Mouse (Mus musculus): ENCODE data around the gene Resp18. TPM values are rescaled to one million over a fixed set of nuclear protein-coding genes. Genes with fewer than 3 reads are reported as not detected.

Resp18 gene
- 9.7 and 17.3 TPM in 2 replicates for polyA plus RNA-seq (2012; rRNA removed)

DNA sequence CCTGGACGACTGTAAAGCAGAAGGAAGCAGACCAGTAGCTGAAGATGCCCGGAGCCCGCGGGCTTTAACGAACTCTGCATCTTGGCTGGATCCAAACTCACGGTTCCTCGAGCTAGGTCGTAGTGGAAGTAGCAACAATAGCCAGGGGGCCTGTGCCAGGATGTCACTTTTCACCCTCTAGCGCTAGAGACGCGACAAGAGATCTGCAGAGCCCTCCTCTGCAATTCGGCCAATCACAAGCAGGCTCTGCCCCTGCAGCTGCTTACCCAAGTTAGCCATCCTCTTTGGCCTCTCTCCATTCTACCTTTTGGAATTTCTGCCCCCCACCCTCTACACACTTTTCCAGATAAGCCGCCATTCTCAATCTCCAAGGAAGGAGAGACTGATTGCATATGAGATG is at the start of gene Resp18:
Gene Resp18 (minus strand): TSS at position 188 of the 400 bp plus-strand sequence.

GRCm38 (mm10) chr1:75317241-75318201 is 39.3 kb upstream of the Resp18 start, which contains the start of gene Dnpep:
TSS of gene Dnpep (minus strand) at chr1:75317990.

DNA sequence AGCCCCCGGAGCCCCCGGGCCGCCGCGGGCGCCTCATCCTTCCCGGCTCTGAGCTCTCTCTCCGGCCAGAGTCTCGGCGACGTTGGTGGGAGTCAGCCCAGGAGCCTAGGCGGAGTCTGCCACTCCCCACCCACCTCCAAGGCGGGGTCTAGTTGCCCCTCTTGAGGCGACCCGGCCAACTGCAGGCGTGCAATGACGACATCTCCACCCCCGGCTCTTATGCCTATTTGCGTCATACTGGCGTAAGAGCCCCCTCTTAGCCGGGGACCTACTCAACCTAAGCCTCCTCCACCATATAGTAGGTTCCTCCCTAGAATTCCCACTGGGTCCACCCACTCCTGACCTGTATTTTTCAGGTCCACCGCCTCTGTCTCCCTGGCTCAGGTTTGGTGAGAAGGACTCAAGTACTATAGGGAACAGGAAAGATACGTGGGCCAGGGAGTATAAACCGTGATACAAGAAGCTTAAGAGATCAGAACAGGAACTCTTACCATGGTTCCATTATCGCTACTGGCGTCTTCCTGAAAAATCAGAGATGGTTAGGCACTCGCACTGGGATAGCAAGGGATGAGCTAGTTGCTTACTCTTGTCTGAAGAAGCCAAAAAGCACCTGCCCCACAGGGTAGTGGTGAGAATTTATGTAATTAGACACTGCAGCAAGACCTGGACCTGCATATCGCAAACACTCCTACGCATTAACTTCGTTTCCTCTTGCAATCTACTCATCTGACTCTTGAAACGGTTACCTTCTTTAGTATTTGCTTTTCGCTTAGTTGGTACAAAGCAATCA is 13.9 kb downstream of the Resp18 start, which contains the start of gene Ptprn:
Gene Ptprn (minus strand): TSS at position 412 of the 790 bp plus-strand sequence.

GRCm38 (mm10) chr1:75236117-75237050 is 41.8 kb downstream of the Resp18 start, which contains the start of gene Dnajb2:
TSS of gene Dnajb2 (plus strand) at chr1:75236406.

GRCm38 (mm10) chr1:75231664-75232152 is 46.5 kb downstream of the Resp18 start, which contains the start of gene A630095N17Rik:
TSS of gene A630095N17Rik (minus strand) at chr1:75232102.

Other genes starting within 250 kb of the Resp18 start
- 4.5 and 5.2 TPM in 2 replicates for gene Nhej1, start 153.2 kb downstream of the Resp18 start, polyA plus RNA-seq (2012; rRNA removed)
- gene Slc23a3, start 144.5 kb downstream of the Resp18 start, polyA plus RNA-seq (2012; rRNA removed): 0.10 TPM in 2 replicates
- gene Cnppd1, start 135.7 kb downstream of the Resp18 start, polyA plus RNA-seq (2012; rRNA removed): 50.0 and 55.5 TPM in 2 replicates
- gene Retreg2, start 135.6 kb downstream of the Resp18 start, polyA plus RNA-seq (2012; rRNA removed): 57.7 and 66.7 TPM in 2 replicates
- gene Zfand2b, start 109.8 kb downstream of the Resp18 start, polyA plus RNA-seq (2012; rRNA removed): 29.5 and 43.8 TPM in 2 replicates
- gene Abcb6, start 98.0 kb downstream of the Resp18 start, polyA plus RNA-seq (2012; rRNA removed): 23.4 and 24.9 TPM in 2 replicates
- gene Ankzf1, start 86.3 kb downstream of the Resp18 start, polyA plus RNA-seq (2012; rRNA removed): 24.4 and 26.5 TPM in 2 replicates
- 18.6 and 27.4 TPM in 2 replicates for gene Atg9a, start 86.2 kb downstream of the Resp18 start, polyA plus RNA-seq (2012; rRNA removed)
- 16.4 and 29.6 TPM in 2 replicates for gene Glb1l, start 67.6 kb downstream of the Resp18 start, polyA plus RNA-seq (2012; rRNA removed)
- gene Stk16, start 67.6 kb downstream of the Resp18 start, polyA plus RNA-seq (2012; rRNA removed): 197 and 230 TPM in 2 replicates
- 12.2 and 15.6 TPM in 2 replicates for gene Tuba4a, start 58.5 kb downstream of the Resp18 start, polyA plus RNA-seq (2012; rRNA removed)
- not detected in 2 replicates for gene A630095N17Rik, start 46.3 kb downstream of the Resp18 start, polyA plus RNA-seq (2012; rRNA removed)
- 32.0 and 36.4 TPM in 2 replicates for gene Dnajb2, start 42.0 kb downstream of the Resp18 start, polyA plus RNA-seq (2012; rRNA removed)
- gene Ptprn, start 13.9 kb downstream of the Resp18 start, polyA plus RNA-seq (2012; rRNA removed): 11.9 and 13.4 TPM in 2 replicates
- gene Dnpep, start 39.6 kb upstream of the Resp18 start, polyA plus RNA-seq (2012; rRNA removed): 102 and 138 TPM in 2 replicates
- 5.1 and 15.4 TPM in 2 replicates for gene Des, start 81.9 kb upstream of the Resp18 start, polyA plus RNA-seq (2012; rRNA removed)
- 40.6 and 51.1 TPM in 2 replicates for gene Speg, start 96.9 kb upstream of the Resp18 start, polyA plus RNA-seq (2012; rRNA removed)
- 50.2 and 71.7 TPM in 2 replicates for gene Gmppa, start 157.5 kb upstream of the Resp18 start, polyA plus RNA-seq (2012; rRNA removed)
- gene Asic4, start 172.0 kb upstream of the Resp18 start, polyA plus RNA-seq (2012; rRNA removed): 12.8 and 13.3 TPM in 2 replicates
- 29.6 and 30.3 TPM in 2 replicates for gene Chpf, start 200.9 kb upstream of the Resp18 start, polyA plus RNA-seq (2012; rRNA removed)
- gene Tmem198, start 201.1 kb upstream of the Resp18 start, polyA plus RNA-seq (2012; rRNA removed): 9.1 and 16.2 TPM in 2 replicates
- 96.8 and 109 TPM in 2 replicates for gene Obsl1, start 228.0 kb upstream of the Resp18 start, polyA plus RNA-seq (2012; rRNA removed)
- 19.5 and 20.7 TPM in 2 replicates for gene Inha, start 228.7 kb upstream of the Resp18 start, polyA plus RNA-seq (2012; rRNA removed)
- gene Stk11ip, start 243.1 kb upstream of the Resp18 start, polyA plus RNA-seq (2012; rRNA removed): 32.0 and 34.6 TPM in 2 replicates